8 mouse cellular contexts compared by ENCODE assay signal in genomic region chr3:89093175-89093574, GRCm38 (mm10). TPM values are rescaled to one million over a fixed set of nuclear protein-coding genes. Genes with fewer than 3 reads are reported as not detected.
DNase-seq lines count a peak whose midpoint lies in the region; ATAC-seq and TF ChIP-seq lines count a peak whose summit lies in the region.

Gene Rusc1 (minus strand): TSS chr3:89093311.

- H3K9ac ChIP-seq in heart, embryonic 12.5 days: peak within 1 kb of the TSS; percentile 70
- H3K9ac ChIP-seq in kidney, embryonic 16.5 days (replicated peaks; ENCODE audit: low read length): peak within 1 kb of the TSS; percentile 67
- no peak within 1 kb of the TSS for H3K9ac ChIP-seq in liver, adult 2 months (ENCODE audit: low read depth, low read length)

- no peak for TF ChIP-seq POLR2A in liver, adult 2 months (IDR thresholded peaks at IDR 0.05; ENCODE audit: extremely low read depth, insufficient read depth, low read length)
- TF ChIP-seq POLR2A in myocyte (IDR thresholded peaks at IDR 0.05; ENCODE audit: insufficient read length, low read depth): peak; percentile 69

- H3K9me3 ChIP-seq in heart, embryonic 12.5 days (replicated peaks): no peaks in the 10 kb centered on the region
- H3K9me3 ChIP-seq in kidney, embryonic 16.5 days (ENCODE audit: low read length): no peaks in the 10 kb centered on the region

- peaks cover 39% of the 10 kb centered on the region for H3K36me3 ChIP-seq in C2C12 (ENCODE audit: control insufficient read depth, insufficient read depth)
- H3K36me3 ChIP-seq in heart, embryonic 12.5 days: peaks cover 42% of the 10 kb centered on the region
- H3K36me3 ChIP-seq in kidney, embryonic 16.5 days (ENCODE audit: insufficient read depth, low read length): peaks cover 28% of the 10 kb centered on the region
- peaks cover 14% of the 10 kb centered on the region for H3K36me3 ChIP-seq in liver, adult 2 months (ENCODE audit: control insufficient read depth, insufficient read depth, low read length)
- H3K36me3 ChIP-seq in myocyte (ENCODE audit: control insufficient read depth, insufficient read depth): peaks cover 19% of the 10 kb centered on the region

- no peak within 1 kb of the TSS for H3K27ac ChIP-seq in heart, embryonic 12.5 days (ENCODE audit: poor library complexity, severe bottlenecking)
- 0 out of 2 replicates have a peak within 1 kb of the TSS, but pooled peaks have one; percentile 14 for H3K27ac ChIP-seq in kidney, embryonic 16.5 days (ENCODE audit: low read length)
- no peak within 1 kb of the TSS for H3K27ac ChIP-seq in liver, adult 2 months (replicated peaks; ENCODE audit: insufficient read depth, low read depth, low read length)

- peak within 1 kb of the TSS; percentile 97 for H3K4me2 ChIP-seq in heart, embryonic 12.5 days
- H3K4me2 ChIP-seq in kidney, embryonic 16.5 days (replicated peaks; ENCODE audit: low read depth, low read length): peak within 1 kb of the TSS; percentile 87
- peak within 1 kb of the TSS; percentile 98 for H3K4me2 ChIP-seq in myocyte (ENCODE audit: low read depth)

- peak within 1 kb of the TSS; percentile 62 for H3ac ChIP-seq in C2C12 (ENCODE audit: control insufficient read depth, insufficient read length, low read depth)
- peak within 1 kb of the TSS; percentile 8 for H3ac ChIP-seq in myocyte (ENCODE audit: control insufficient read depth, insufficient read length)

- ATAC-seq in heart, embryonic 12.5 days (ENCODE audit: insufficient number of reproducible peaks, low FRiP score): peak; percentile 63
- peak; percentile 60; the same call in 1 of the 2 replicates for ATAC-seq in kidney, embryonic 16.5 days (ENCODE audit: low FRiP score, low TSS enrichment)

- no peaks in the 10 kb centered on the region for H3K79me3 ChIP-seq in C2C12 (ENCODE audit: low read depth)

- DNase-seq in brain, adult 2 months (ENCODE audit: low read depth, low spot score): peak; percentile 97
- peak; percentile 36 for DNase-seq in fibroblast of lung, adult 2 months (ENCODE audit: low read depth)
- peak; percentile 51 for DNase-seq in liver, adult 2 months (ENCODE audit: extremely low read depth, low read depth, low spot score)
- peak; percentile 74 to 80 for DNase-seq in spleen, postnatal 4 days (ENCODE audit: low spot score in 2 of 2)

- H3K27me3 ChIP-seq in C2C12 (ENCODE audit: control insufficient read depth, insufficient read depth, insufficient read length) (no peaks in the 10 kb centered on the region), myocyte (ENCODE audit: control insufficient read depth, insufficient read depth, insufficient read length) (no peaks in the 10 kb centered on the region)
- peaks cover 27% of the 10 kb centered on the region for H3K27me3 ChIP-seq in heart, embryonic 12.5 days (replicated peaks)
- peaks cover 8% of the 10 kb centered on the region for H3K27me3 ChIP-seq in kidney, embryonic 16.5 days (ENCODE audit: insufficient read depth, low read length)
- H3K27me3 ChIP-seq in liver, adult 2 months (ENCODE audit: control insufficient read depth, insufficient read depth, low read length): no peaks in the 10 kb centered on the region

- H3K79me2 ChIP-seq in C2C12 (ENCODE audit: control insufficient read depth, insufficient read depth): no peaks in the 10 kb centered on the region
- no peaks in the 10 kb centered on the region for H3K79me2 ChIP-seq in liver, adult 2 months (ENCODE audit: control insufficient read depth, insufficient read depth, low read length)
- peaks cover 18% of the 10 kb centered on the region for H3K79me2 ChIP-seq in myocyte (ENCODE audit: control insufficient read depth, insufficient read depth)

- peaks cover 25% of the 10 kb centered on the region for H3K4me1 ChIP-seq in heart, embryonic 12.5 days (replicated peaks)
- peaks cover 38% of the 10 kb centered on the region for H3K4me1 ChIP-seq in kidney, embryonic 16.5 days (ENCODE audit: insufficient read depth, low read length)
- peaks cover 16% of the 10 kb centered on the region for H3K4me1 ChIP-seq in liver, adult 2 months (ENCODE audit: control insufficient read depth, insufficient read depth, low read length)

- 2% methylated on average over 18 of the region's 18 CpGs for WGBS in heart, embryonic 12.5 days
- WGBS in kidney, embryonic 16.5 days: 1% methylated on average over 18 of the region's 18 CpGs
- 34% methylated on average over 18 of the region's 18 CpGs for WGBS in liver, adult 2 months

- TF ChIP-seq CTCF in C2C12 (IDR thresholded peaks at IDR 0.05; ENCODE audit: control insufficient read depth, insufficient read depth, insufficient read length): no peak
- TF ChIP-seq CTCF in liver, adult 2 months (IDR thresholded peaks at IDR 0.05; ENCODE audit: low read depth, low read length): no peak

- peak within 1 kb of the TSS; percentile 23 for H3K4me3 ChIP-seq in C2C12 (ENCODE audit: insufficient read depth, poor library complexity, severe bottlenecking)
- peak within 1 kb of the TSS; percentile 34 for H3K4me3 ChIP-seq in heart, embryonic 12.5 days
- H3K4me3 ChIP-seq in kidney, embryonic 16.5 days (ENCODE audit: low read length): peak within 1 kb of the TSS; percentile 67
- H3K4me3 ChIP-seq in liver, adult 2 months (ENCODE audit: insufficient read depth, low read depth, low read length): no peak within 1 kb of the TSS
- H3K4me3 ChIP-seq in myocyte: peak within 1 kb of the TSS; percentile 73

TF ChIP-seq in C2C12, 6 proteins besides CTCF, POLR2A, EP300 and RAD21:
- TF ChIP-seq MYOD1 (IDR thresholded peaks at IDR 0.05; ENCODE audit: control insufficient read depth, insufficient read length, low read depth) (no peak), MYOG (IDR thresholded peaks at IDR 0.05; ENCODE audit: control insufficient read depth, extremely low read depth, insufficient read length) (no peak), MAX (IDR thresholded peaks at IDR 0.05) (no peak), USF1 (IDR thresholded peaks at IDR 0.05; ENCODE audit: low read depth) (no peak), FOSL1 (IDR thresholded peaks at IDR 0.05; ENCODE audit: insufficient read depth, low read length, poor library complexity, severe bottlenecking) (no peak), CEBPB (IDR thresholded peaks at IDR 0.05; ENCODE audit: low read depth) (no peak)

TF ChIP-seq in myocyte, 11 proteins besides CTCF, POLR2A, EP300 and RAD21:
- TF ChIP-seq SRF (IDR thresholded peaks at IDR 0.05; ENCODE audit: control insufficient read depth, insufficient read length, low read depth) (peak; percentile 21), REST (IDR thresholded peaks at IDR 0.05; ENCODE audit: insufficient read depth, insufficient read length) (no peak), POLR2AphosphoS2 (IDR thresholded peaks at IDR 0.05; ENCODE audit: insufficient read length, low read depth) (peak; percentile 91), MYOD1 (IDR thresholded peaks at IDR 0.05; ENCODE audit: control insufficient read depth in 1 of 3, insufficient read length in 2 of 3, low read depth in 2 of 3) (peak in 1 of 3 experiments; percentile 21), USF1 (IDR thresholded peaks at IDR 0.05; ENCODE audit: low read depth) (no peak), E2F4 (IDR thresholded peaks at IDR 0.05; ENCODE audit: insufficient read depth) (no peak)

RNA-seq across cellular contexts. Expression of gene Rusc1, which starts in this region (rescaled TPM):
- 25.0 TPM for polyA plus RNA-seq in C2C12 (2012; fragmentation: generic; extraction: Trizol)
- polyA plus RNA-seq in heart, embryonic 12.5 days (2016; fragmentation: Nextera tagmentation; extraction: Ambion mirVana): 10.1 and 10.5 TPM in 2 replicates
- polyA plus RNA-seq in kidney, embryonic 16.5 days (2015; fragmentation: Nextera tagmentation; extraction: Ambion mirVana): 21.3 and 22.5 TPM in 2 replicates
- total RNA-seq in liver, adult 2 months (2014; rRNA removed): 4.0 and 4.8 TPM in 2 replicates
- polyA plus RNA-seq in liver, adult 2 months (2012; rRNA removed): 14.0 and 18.3 TPM in 2 replicates
- polyA plus RNA-seq in myocyte (2012; fragmentation: generic; extraction: Trizol): 20.2 TPM

Comparison
In these comparisons a context has a peak if more than half of its experiments do, and no peak if none do; other contexts are left out.
1. DNase-seq: peak in every context shown above with its lines; median percentile 97 in brain, adult 2 months; 77 in spleen, postnatal 4 days; 51 in liver, adult 2 months; 36 in fibroblast of lung, adult 2 months.